Mouse (Mus musculus) cortical plate, adult 2 months (tissue): Measurements from ENCODE around the gene Tbx1.

Experiments used
- CTCF ChIP-seq: fragments of 200-500 bp; IDR thresholded peaks from 2 replicates; pipeline ENCODE4 v1.5.1; 2011; ENCODE audit warnings: mild to moderate bottlenecking, control low read depth, low read length; ENCODE audit not compliant: insufficient read depth; ENCODE audit errors: extremely low read depth
- POLR2A ChIP-seq: fragments of 200-500 bp; IDR thresholded peaks from 2 replicates; pipeline ENCODE4 v1.6.1; 2011; ENCODE audit warnings: mild to moderate bottlenecking, low read length, control low read depth; ENCODE audit not compliant: insufficient read depth; ENCODE audit errors: extremely low read depth

GRCm38 (mm10) chr16:18636804-18637203 lies 46.3 kb upstream of the Tbx1 start:
- no peak for TF ChIP-seq POLR2A
- TF ChIP-seq CTCF = no peak
